Mouse (Mus musculus): ENCODE results near the gene Tfeb.

DNA sequence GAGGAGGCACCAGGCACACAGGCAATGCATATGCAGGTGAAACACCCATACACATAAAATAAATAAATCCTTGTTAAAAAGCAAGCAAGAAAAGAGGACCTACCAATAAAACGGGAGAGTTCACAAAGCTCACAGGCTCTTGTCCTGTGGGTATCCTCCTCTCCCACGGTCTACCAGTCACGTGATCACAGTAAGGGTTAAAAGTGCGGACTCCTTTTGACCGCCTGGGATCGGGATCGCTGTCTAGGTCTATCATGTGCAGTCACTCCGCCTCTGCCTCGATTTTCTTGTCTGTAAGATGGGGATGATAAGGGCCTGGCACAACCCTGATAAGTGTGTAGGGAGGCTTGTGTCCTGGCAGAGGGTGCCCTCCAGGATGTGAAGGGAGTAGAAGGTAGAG is 60.6 kb downstream of the Tfeb start:
- TF ChIP-seq CTCF (IDR thresholded peaks at IDR 0.05; ENCODE audit: insufficient read depth, low read length) (no peak), POLR2A (IDR thresholded peaks at IDR 0.05; ENCODE audit: borderline replicate concordance, extremely low read depth, low read depth, low read length) (no peak)
